Mouse (Mus musculus) heart, postnatal 0 days (tissue): ENCODE results near the gene Vcpkmt.

Experiments used
- CTCF ChIP-seq: IDR thresholded peaks from 2 replicates; pipeline ENCODE4 v1.5.1; 2016; ENCODE audit warnings: antibody characterized with exemption, control low read depth, low read depth
- EP300 ChIP-seq: IDR thresholded peaks from 2 replicates; pipeline ENCODE4 v1.6.1; 2016; ENCODE audit warnings: antibody characterized with exemption, low read depth

DNA sequence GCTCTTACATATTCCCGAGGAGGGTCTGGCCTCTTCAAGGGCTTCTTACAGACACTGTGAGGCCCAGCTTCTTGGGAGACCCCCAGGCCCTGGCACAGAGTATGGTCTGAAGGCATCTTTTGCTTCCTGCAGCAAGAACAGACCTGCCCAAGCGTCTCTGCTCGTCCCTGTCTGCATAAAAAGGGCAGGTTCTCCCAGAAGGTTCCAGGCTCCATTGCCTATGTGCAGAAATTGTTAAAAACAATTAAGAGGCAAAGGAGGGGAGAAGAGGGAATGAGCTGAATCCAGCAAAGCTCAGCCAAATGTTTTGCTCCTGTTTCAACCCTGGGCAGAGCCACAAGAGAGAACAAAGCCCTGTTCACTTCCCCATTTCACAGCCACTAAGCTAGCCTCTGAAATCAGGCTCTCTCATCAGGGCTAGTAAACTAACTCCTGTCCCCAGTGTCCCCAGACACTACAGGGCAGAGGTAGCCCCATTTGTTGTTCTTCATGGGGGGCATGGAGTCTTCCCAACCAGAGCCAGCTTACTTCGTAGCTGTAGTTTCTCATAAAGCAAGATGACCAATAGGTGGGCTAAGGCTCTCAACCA lies 44.4 kb downstream of the Vcpkmt start:
- TF ChIP-seq CTCF (no peak), EP300 (no peak)
